Mouse (Mus musculus) neural tube, embryonic 15.5 days (tissue): ENCODE results near the gene Mien1. TPM values are rescaled to one million over a fixed set of nuclear protein-coding genes. Genes with fewer than 3 reads are reported as not detected.

Experiments used
- ATAC-seq: fragments of 200-750 bp; cut with Nextera tagmentation; 2 replicates; pipeline ENCODE4 v1.8.0; 2017; ENCODE audit warnings: mild to moderate bottlenecking, moderate TSS enrichment, moderate library complexity; ENCODE audit not compliant: low FRiP score
- H3K27ac ChIP-seq: fragments of 300-500 bp; sonication (generic); replicated peaks from 2 replicates; pipeline ENCODE4 v1.5.1; 2015; ENCODE audit warnings: mild to moderate bottlenecking, inconsistent platforms
- H3K27me3 ChIP-seq: fragments of 300-500 bp; sonication (generic); replicated peaks from 2 replicates; pipeline ENCODE4 v1.6.1; 2015; ENCODE audit warnings: inconsistent platforms
- H3K36me3 ChIP-seq: fragments of 300-500 bp; sonication (generic); 2 replicates; pipeline ENCODE4 v1.6.1; 2015; ENCODE audit warnings: inconsistent platforms
- H3K4me1 ChIP-seq: fragments of 300-500 bp; sonication (generic); 2 replicates; pipeline ENCODE4 v1.6.1; 2015; ENCODE audit warnings: inconsistent platforms
- H3K4me2 ChIP-seq: fragments of 300-500 bp; sonication (generic); 2 replicates; pipeline ENCODE4 v1.6.1; 2015; ENCODE audit warnings: inconsistent platforms, mild to moderate bottlenecking, moderate library complexity
- H3K4me3 ChIP-seq: fragments of 300-500 bp; sonication (generic); replicated peaks from 2 replicates; pipeline ENCODE4 v1.5.1; 2015; ENCODE audit warnings: mild to moderate bottlenecking, inconsistent platforms
- H3K9ac ChIP-seq: fragments of 300-500 bp; sonication (generic); replicated peaks from 2 replicates; pipeline ENCODE4 v1.6.1; 2015; ENCODE audit warnings: mild to moderate bottlenecking, inconsistent platforms
- H3K9me3 ChIP-seq: fragments of 300-500 bp; sonication (generic); replicated peaks from 2 replicates; pipeline ENCODE4 v1.6.1; 2016; ENCODE audit warnings: inconsistent platforms
- WGBS: fragments of 180-500 bp; shearing (Covaris S2); methylation state at CpG from one replicate; pipeline ENCODE4 v1.1.7; 2015; ENCODE audit warnings: mixed read lengths; 5-methylcytosine and 5-hydroxymethylcytosine counted together
- polyA plus RNA-seq: library from polyadenylated mRNA; unstranded; fragments of >200 nt; fragmentation: Nextera tagmentation; extraction: Ambion mirVana; gene quantifications from 2 replicates; pipeline ENCODE4 v1.2.1, GENCODE M21; 2015

Gene Mien1
- polyA plus RNA-seq: 243 and 278 TPM in 2 replicates

DNA sequence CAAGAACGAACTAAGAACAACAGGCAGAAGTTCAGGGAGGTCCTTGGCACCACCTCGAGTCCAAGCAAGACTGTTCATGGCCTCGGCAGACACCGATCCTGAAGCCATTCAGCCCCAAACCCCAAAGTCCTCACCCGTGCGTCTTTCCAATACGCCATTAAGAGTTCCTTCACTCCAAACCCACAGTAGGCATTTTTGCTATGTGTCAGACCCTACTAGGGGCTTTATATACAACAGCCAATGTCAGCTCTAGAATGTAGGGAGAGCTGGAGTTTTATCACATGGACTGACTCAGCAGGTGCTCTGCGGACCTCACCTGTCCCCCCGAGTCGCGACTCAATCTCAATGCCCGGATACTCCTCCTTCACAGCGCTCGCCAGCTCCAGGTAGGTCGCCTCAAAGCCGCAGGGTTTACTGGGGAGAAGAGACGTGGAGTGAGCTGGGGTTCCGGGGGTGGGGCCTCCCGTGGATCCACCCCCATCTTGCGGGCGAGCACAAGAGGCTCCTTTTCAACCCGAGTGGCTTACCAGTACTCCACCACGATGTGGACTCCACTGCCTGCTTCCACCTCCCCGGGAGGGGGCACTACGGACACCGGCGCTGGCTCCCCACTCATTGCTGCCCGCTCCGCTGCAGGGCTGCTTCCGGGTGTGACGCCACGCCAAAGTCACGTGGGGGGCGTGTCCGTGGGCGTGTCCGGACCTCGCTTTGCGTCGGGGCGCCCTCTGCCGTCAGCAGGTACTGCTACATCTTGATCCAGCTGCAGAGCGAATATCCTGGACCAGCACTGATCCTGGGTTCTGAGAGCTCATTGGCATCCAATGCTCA is at the start of gene Mien1:
Mien1 (minus strand) TSS at position 661 of the 828 bp plus-strand sequence.
- Histone ChIP-seq H3K27ac (peak within 1 kb of the TSS; percentile 82), H3K27me3 (no peaks in the 10 kb centered on the region), H3K4me3 (peak within 1 kb of the TSS; percentile 90), H3K9me3 (no peaks in the 10 kb centered on the region), H3K36me3 (no peaks in the 10 kb centered on the region), H3K9ac (peak within 1 kb of the TSS; percentile 61), H3K4me1 (peaks cover 12% of the 10 kb centered on the region), H3K4me2 (peak within 1 kb of the TSS; percentile 76)
- peak; percentile 92 for ATAC-seq
- 3% methylated on average over 43 of the region's 43 CpGs for WGBS

DNA sequence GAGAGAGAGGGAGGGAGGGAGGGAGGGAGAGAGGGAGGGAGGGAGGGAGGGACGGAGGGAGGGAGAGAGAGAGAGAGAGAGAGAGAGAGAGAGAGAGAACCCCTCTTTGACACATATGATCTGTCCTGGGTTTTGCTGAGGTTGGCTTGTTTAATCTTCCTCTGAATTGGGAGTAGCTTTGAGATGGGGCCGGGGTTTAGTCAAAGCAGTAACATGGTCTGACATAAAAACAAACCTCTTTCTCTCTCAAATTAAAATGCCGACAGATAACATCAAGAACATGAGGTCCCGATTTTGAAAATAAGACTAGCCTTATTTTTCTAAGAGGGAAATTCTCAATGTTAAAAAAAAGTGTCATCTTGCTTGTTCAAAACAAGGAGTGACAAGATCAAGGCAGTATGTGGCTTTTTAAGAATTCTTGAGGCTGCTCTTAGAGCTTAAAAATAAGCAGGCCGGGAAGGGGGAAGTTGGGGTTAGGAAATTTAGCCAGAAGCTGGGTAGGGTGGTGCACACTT is 48.8 kb upstream of the Mien1 start:
- Histone ChIP-seq H3K27me3 (peaks cover 7% of the 10 kb centered on the region), H3K4me3 (no peak overlapping the region), H3K27ac (no peak overlapping the region), H3K9me3 (no peaks in the 10 kb centered on the region), H3K9ac (no peak overlapping the region), H3K36me3 (no peaks in the 10 kb centered on the region), H3K4me1 (peaks cover 6% of the 10 kb centered on the region; the same call in 1 of the 2 replicates), H3K4me2 (no peak overlapping the region)
- ATAC-seq: no peak
- 78% methylated on average over 5 of the region's 5 CpGs for WGBS

DNA sequence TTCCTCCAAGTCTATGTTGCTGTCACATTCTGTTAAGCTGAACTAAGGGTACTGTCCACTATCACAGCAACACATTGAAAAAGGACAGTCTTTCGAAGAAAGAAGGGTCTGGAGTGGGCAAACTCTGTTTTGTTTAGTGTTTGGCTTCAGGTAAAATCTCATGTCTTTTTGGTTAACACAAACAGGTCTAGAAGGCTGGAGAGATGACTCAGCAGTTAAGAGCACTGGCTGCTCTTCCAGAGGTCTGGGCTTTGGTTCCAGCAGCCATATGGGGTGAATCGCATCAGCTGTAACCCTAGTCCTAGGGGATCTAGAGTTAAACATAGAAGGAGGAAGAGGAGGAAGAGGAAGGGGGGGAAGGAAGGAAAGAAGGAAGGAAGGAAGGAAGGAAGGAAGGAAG is 47.0 kb upstream of the Mien1 start:
- Histone ChIP-seq H3K9me3 (no peaks in the 10 kb centered on the region), H3K27ac (no peak overlapping the region), H3K36me3 (no peaks in the 10 kb centered on the region), H3K9ac (no peak overlapping the region), H3K4me2 (no peak overlapping the region), H3K27me3 (peaks cover 9% of the 10 kb centered on the region), H3K4me1 (peaks cover 6% of the 10 kb centered on the region; the same call in 1 of the 2 replicates), H3K4me3 (no peak overlapping the region)
- WGBS: 90% methylated on average over 2 of the region's 2 CpGs
- no peak for ATAC-seq

DNA sequence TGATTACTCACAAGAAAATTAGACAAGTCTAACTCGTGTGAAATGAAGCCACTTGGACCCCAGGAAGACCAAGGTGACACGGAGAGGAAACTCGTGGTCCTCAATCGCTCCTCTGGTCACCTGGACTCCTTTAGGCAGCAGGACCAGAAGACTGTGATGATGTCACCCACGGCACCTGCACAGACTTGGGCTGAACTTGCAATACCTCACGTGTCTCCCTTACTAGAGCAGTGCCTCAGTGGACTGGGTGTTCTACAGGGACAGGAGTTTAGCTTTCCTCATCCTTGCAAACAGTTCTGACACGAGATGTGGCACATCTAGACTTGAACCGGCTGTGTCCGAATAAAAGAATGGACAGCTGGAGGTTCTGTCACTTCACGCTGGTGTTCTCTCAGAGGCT is 43.3 kb upstream of the Mien1 start:
- ATAC-seq: no peak
- H3K36me3 ChIP-seq: no peaks in the 10 kb centered on the region
- H3K9me3 ChIP-seq: no peaks in the 10 kb centered on the region
- peaks cover 7% of the 10 kb centered on the region for H3K27me3 ChIP-seq
- WGBS: 86% methylated on average over 10 of the region's 10 CpGs
- H3K27ac ChIP-seq: no peak overlapping the region
- H3K4me1 ChIP-seq: no peaks in the 10 kb centered on the region
- H3K4me3 ChIP-seq: no peak overlapping the region
- H3K9ac ChIP-seq: no peak overlapping the region
- H3K4me2 ChIP-seq: no peak overlapping the region

DNA sequence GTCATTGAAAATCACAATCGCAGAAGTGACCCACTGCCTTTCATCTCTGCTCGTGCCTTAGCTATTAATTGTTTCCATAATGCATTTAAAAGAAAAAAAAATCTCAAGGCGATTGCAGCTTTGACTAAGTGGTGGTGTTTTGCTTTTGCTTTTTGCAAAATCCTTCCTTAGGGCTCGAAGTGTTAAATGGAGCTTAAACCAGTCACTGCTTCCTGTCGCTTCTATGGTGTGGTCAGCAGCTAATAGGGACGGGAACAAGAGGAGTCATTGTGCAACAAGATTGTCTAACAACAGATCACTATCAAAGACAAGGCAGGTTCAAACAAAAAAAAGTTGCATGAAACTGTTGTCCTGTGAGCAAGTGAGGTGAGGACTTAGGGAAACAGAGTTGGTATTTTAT is 42.4 kb upstream of the Mien1 start:
- Histone ChIP-seq H3K4me2 (no peak overlapping the region), H3K9me3 (no peaks in the 10 kb centered on the region), H3K9ac (no peak overlapping the region), H3K36me3 (no peaks in the 10 kb centered on the region), H3K27ac (no peak overlapping the region), H3K4me3 (no peak overlapping the region), H3K4me1 (no peaks in the 10 kb centered on the region), H3K27me3 (peaks cover 7% of the 10 kb centered on the region)
- ATAC-seq: no peak
- 69% methylated on average over 6 of the region's 6 CpGs for WGBS

DNA sequence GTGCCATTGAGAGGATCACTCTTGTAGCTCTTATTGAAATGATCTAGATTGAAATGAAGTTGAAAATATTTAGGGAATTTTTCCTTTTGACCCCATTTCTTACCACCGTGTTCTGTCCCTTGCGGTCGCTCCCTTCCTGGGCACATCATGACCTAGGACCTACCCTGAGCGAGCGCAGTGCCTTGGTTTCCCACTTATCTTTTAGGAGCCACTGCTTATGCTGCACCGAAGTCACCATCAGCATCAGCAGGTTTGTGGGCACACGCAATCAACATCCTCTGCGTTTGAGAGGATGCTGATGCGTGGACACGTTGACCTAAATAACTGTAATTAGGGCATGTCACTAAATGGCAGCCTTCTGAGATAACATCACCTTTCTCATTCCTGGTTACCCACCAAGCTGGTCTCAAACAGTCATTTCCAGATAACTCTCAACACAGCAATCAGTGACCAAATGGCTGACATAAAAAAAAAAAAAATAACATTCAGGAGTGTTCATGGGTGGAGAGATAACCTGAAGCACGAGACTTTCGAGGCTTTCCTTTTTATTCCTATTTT is 41.2 kb upstream of the Mien1 start:
- Histone ChIP-seq H3K27ac (no peak overlapping the region), H3K9ac (no peak overlapping the region)
- WGBS: 87% methylated on average over 12 of the region's 12 CpGs

DNA sequence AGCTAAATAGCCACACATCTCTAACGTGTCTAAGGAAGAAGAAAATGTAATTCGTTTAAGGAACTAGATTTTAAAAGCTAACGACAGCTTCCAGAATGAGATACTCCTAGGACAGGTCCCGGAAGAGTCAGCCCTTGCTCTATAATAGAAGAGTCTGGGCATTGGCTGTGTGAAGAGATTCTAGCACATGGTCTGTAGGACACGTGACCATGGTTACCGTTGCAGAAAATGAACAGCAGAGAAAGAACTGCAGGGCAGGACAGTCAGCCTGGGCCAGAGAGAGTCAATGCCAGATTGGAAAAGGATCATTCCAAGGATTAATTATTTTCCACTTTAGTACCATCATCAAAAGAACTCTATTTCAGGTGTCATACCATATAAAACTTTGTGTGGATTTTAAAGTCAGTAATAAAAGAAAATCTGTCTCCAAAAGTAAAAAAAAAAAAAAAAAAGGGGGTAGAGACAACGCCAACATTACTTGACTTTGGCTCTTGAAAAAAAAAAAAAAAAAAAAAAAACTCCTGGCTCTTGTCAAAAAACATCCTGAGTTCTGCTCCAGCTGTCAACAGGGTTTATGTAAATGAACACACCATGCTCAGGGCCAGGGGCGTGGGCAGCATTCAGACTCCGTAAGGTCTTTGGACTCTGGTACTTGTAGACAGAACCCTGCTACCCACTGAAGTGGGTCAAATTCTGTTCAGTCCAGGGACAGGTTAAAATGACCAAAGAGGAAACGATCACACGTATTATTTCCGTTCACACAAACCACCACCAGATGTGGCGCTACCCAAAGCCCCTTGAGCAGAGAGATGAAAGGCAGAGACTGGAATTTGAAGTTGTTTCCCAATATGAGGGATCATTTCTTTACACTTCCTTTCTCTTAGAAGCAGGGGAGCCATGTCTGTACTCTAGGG is 40.5 kb upstream of the Mien1 start:
- WGBS: 85% methylated on average over 13 of the region's 13 CpGs
- Histone ChIP-seq H3K9me3 (no peaks in the 10 kb centered on the region), H3K4me3 (no peak overlapping the region), H3K4me2 (no peak overlapping the region), H3K27ac (no peak overlapping the region), H3K27me3 (peaks cover 7% of the 10 kb centered on the region), H3K9ac (no peak overlapping the region), H3K36me3 (no peaks in the 10 kb centered on the region), H3K4me1 (no peaks in the 10 kb centered on the region)
- no peak for ATAC-seq

More for the DNA sequence above, 41.2 kb upstream of the Mien1 start:
- no peak for ATAC-seq
- Histone ChIP-seq H3K4me3 (no peak overlapping the region), H3K27me3 (peaks cover 7% of the 10 kb centered on the region), H3K36me3 (no peaks in the 10 kb centered on the region), H3K4me1 (no peaks in the 10 kb centered on the region), H3K9me3 (no peaks in the 10 kb centered on the region), H3K4me2 (no peak overlapping the region)

DNA sequence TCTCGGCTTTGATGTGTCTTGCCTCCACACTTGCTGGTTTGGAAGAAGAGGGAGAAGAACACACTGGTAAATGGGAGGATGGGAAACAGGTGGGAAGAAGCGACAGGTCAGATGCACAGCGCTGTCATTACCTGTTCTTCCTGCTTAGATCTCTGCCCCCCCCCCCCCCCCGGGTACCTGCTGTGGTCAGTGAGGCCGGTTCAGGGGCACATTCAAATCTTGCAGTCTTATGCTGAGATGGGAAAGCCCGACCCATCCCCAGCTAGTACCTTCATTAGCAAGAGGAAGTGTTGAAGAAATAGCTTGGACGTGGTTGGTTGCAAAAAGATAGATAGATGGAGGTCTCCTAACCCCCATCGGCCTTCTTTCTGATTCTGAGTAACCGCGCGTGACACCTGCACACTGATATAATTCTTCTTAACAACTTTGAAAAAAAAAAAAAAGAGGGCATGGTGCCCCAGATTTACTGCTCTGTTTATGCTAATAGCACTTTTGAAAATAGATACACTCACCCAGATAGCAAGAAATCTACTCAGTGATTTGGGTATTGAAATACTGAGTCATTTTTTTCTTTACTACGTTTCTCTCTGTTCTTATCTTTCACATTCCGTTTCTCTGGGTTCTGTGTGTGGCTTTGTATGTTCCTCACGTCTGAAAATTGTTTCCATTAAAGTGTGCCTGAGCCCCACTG is 38.4 kb upstream of the Mien1 start:
- no peak overlapping the region for H3K4me2 ChIP-seq
- no peaks in the 10 kb centered on the region for H3K4me1 ChIP-seq
- no peaks in the 10 kb centered on the region for H3K36me3 ChIP-seq
- no peak overlapping the region for H3K9ac ChIP-seq
- 64% methylated on average over 14 of the region's 14 CpGs for WGBS
- H3K4me3 ChIP-seq: no peak overlapping the region
- no peak for ATAC-seq
- no peaks in the 10 kb centered on the region for H3K9me3 ChIP-seq
- H3K27me3 ChIP-seq: peaks cover 2% of the 10 kb centered on the region; the same call in 1 of the 2 replicates
- no peak overlapping the region for H3K27ac ChIP-seq

DNA sequence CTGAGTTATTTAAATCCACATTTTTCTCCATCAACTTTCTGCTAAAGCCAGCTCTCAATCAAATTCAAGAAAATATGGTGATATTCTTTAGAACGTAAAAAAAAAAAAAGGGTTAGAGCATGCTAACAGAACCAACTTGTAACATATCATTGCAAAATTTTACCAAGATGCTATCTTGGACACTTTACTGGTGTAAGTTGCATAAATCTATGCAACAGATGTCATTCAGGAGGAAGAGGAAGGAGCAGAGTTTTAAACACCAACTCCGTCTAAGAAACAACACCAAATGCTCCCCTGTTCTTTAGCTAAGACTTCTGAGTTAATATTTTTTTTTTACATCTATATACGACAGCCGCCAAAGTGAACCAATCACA is 37.6 kb upstream of the Mien1 start:
- 89% methylated on average over 4 of the region's 4 CpGs for WGBS
- Histone ChIP-seq H3K9me3 (no peaks in the 10 kb centered on the region), H3K27ac (no peak overlapping the region), H3K27me3 (peaks cover 2% of the 10 kb centered on the region; the same call in 1 of the 2 replicates), H3K9ac (no peak overlapping the region), H3K4me1 (no peaks in the 10 kb centered on the region), H3K4me3 (no peak overlapping the region), H3K36me3 (no peaks in the 10 kb centered on the region), H3K4me2 (no peak overlapping the region)
- no peak for ATAC-seq

DNA sequence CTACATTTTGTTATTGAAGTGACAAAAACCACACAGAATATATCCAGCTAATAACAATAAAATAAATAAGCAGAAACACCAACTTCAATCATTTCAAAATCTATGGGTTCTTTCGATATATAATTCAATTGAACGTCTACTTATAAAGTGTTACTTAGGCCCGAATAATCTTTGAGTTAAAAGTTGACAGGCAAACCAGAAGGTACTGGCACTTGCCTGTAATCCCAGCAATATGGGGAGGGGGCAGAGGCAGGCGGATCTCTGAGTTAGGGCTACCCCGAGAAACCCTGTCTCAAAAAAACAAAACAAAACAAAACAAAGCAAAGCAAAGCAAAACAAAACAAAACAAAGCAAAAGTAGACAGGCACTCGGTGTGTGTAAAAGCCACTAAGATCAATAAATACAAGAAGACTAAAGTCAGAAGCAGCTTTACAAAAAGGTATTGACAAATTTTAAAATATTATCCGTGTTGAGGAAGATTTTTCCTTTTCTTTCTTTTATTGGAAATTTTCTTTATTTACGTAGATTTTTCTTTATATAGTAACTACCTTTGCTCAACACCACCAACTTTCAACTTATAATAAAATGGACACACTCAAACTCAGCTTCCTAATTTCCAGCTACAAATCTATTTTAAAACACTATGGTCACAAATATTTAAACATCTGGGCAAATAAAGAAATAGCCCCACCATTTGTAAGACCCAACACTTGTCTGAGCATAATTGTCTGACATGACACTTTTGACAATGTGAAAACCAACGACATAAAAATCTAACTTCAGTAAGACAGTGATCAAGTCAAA is 37.0 kb upstream of the Mien1 start:
- no peak overlapping the region for H3K4me2 ChIP-seq
- H3K27me3 ChIP-seq: peaks cover 2% of the 10 kb centered on the region; the same call in 1 of the 2 replicates
- H3K4me1 ChIP-seq: no peaks in the 10 kb centered on the region
- H3K9me3 ChIP-seq: no peaks in the 10 kb centered on the region
- no peak overlapping the region for H3K4me3 ChIP-seq
- WGBS: 90% methylated on average over 9 of the region's 9 CpGs
- no peak for ATAC-seq
- H3K9ac ChIP-seq: no peak overlapping the region
- H3K27ac ChIP-seq: no peak overlapping the region
- H3K36me3 ChIP-seq: no peaks in the 10 kb centered on the region
